Mouse (Mus musculus): ENCODE data around the gene Dtd1.

GRCm38 (mm10) chr2:144779263-144779662 is 179.6 kb downstream of the Dtd1 start:
- TF ChIP-seq CTCF (IDR thresholded peaks at IDR 0.05), result no peak
- no peak for TF ChIP-seq EP300 (IDR thresholded peaks at IDR 0.05)

Measured in lung, postnatal 0 days (tissue).